Mouse (Mus musculus): ENCODE results near the gene Ccnb3. TPM values are rescaled to one million over a fixed set of nuclear protein-coding genes. Genes with fewer than 3 reads are reported as not detected.
"Not testable (repeated sequence)": the region's sequence is repeated elsewhere in the genome, so short reads cannot be mapped to it uniquely, and the experiment has no call there.

Ccnb3 gene
- total and polyA plus RNA-seq, 3 experiments: not detected

DNA sequence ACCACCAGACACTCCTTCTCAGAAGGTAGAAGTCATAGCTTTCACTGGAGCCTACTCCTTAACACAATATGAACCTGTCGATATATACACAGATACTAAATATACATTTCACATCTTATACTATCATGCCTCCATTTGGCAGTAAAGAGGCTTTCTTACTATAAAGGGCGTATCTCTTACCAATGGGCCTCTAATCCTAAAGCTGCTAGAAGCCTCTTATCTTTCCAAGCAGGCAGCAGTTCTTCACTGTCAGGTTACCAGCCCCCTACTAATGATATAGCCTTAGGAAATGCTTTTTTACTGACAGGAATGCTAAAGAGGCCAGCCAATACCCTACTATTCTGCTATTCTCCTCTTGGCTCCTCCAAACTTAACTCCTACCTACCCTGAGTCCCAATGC lies 16.2 kb upstream of the Ccnb3 start:
- Histone ChIP-seq H3K4me3 (ENCODE audit: control insufficient read depth in 1 of 2, insufficient read depth in 1 of 2, low read depth in 2 of 2, low read length in 2 of 2) (no peak overlapping the region), H3K79me2 (ENCODE audit: control insufficient read depth, insufficient read depth, low read length, poor library complexity) (no peaks in the 10 kb centered on the region), H3K9ac (ENCODE audit: control insufficient read depth, low read depth, low read length, poor library complexity, severe bottlenecking) (no peak overlapping the region), H3K9me3 (replicated peaks; ENCODE audit: insufficient read depth, low read length) (no peaks in the 10 kb centered on the region), H3K36me3 (ENCODE audit: control insufficient read depth in 1 of 2, insufficient read depth in 2 of 2, low read length in 2 of 2) (no peaks in the 10 kb centered on the region), H3K4me1 (ENCODE audit: control insufficient read depth in 1 of 2, insufficient read depth in 2 of 2, low read length in 2 of 2) (peaks cover 0 to 4% of the 10 kb centered on the region in 2 experiments; a peak in 2 of 4 replicates), H3K27ac (ENCODE audit: control insufficient read depth, low read depth, low read length) (no peak overlapping the region), H3K27me3 (ENCODE audit: control insufficient read depth in 1 of 2, insufficient read depth in 2 of 2, low read length in 2 of 2) (no peaks in the 10 kb centered on the region)
- peak; percentile 56 for DNase-seq (ENCODE audit: low read depth, low spot score)
- TF ChIP-seq TAL1 (IDR thresholded peaks at IDR 0.05; ENCODE audit: low read length) (0 out of 2 replicates have a peak, but pooled peaks have one; percentile 7), EP300 (IDR thresholded peaks at IDR 0.05; ENCODE audit: low read depth in 1 of 2, low read length in 2 of 2) (peak; percentile 54 to 65; a peak in 3 of 4 replicates), TCF12 (IDR thresholded peaks at IDR 0.05; ENCODE audit: low read depth, low read length) (peak; percentile 34; the same call in 1 of the 2 replicates), GATA1 (IDR thresholded peaks at IDR 0.05; ENCODE audit: low read depth, low read length) (peak; percentile 65), RAD21 (IDR thresholded peaks at IDR 0.05; ENCODE audit: low read depth, low read length) (no peak)

DNA sequence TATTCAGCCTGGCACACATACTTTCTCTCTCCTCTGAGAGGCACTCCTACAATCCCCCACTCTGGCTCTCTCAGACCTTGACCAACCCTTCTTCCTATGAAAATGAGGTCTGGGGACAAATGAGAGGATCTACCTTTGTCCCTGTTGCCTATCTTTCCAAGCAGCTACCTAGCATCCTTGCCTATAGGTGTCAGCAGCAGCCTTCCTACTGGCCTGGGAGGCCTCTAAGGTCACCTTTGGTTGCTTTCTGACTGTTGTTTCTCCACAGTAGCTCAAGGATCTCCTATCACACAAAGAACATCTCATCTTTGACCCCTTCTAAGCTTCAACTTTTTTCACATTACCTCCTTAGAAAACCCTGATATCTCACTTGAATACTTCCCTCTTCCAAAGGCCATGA lies 15.6 kb upstream of the Ccnb3 start:
- TF ChIP-seq HCFC1 (IDR thresholded peaks at IDR 0.05; ENCODE audit: low read depth, low read length) (no peak), NRF1 (IDR thresholded peaks at IDR 0.05; ENCODE audit: insufficient read depth, low read depth, low read length, poor library complexity, severe bottlenecking) (no peak)
- Histone ChIP-seq H3K9me3 (replicated peaks; ENCODE audit: insufficient read depth, low read length) (no peaks in the 10 kb centered on the region), H3K36me3 (ENCODE audit: control insufficient read depth in 1 of 2, insufficient read depth in 2 of 2, low read length in 2 of 2) (no peaks in the 10 kb centered on the region), H3K27ac (ENCODE audit: control insufficient read depth, low read depth, low read length) (no peak overlapping the region), H3K27me3 (ENCODE audit: control insufficient read depth in 1 of 2, insufficient read depth in 2 of 2, low read length in 2 of 2) (no peaks in the 10 kb centered on the region), H3K4me1 (ENCODE audit: control insufficient read depth in 1 of 2, insufficient read depth in 2 of 2, low read length in 2 of 2) (peaks cover 0 to 4% of the 10 kb centered on the region in 2 experiments; a peak in 2 of 4 replicates), H3K79me2 (ENCODE audit: control insufficient read depth, insufficient read depth, low read length, poor library complexity) (no peaks in the 10 kb centered on the region), H3K4me3 (ENCODE audit: control insufficient read depth in 1 of 2, insufficient read depth in 1 of 2, low read depth in 2 of 2, low read length in 2 of 2) (no peak overlapping the region), H3K9ac (ENCODE audit: control insufficient read depth, low read depth, low read length, poor library complexity, severe bottlenecking) (no peak overlapping the region)
- DNase-seq (ENCODE audit: low read depth, low spot score): no peak

DNA sequence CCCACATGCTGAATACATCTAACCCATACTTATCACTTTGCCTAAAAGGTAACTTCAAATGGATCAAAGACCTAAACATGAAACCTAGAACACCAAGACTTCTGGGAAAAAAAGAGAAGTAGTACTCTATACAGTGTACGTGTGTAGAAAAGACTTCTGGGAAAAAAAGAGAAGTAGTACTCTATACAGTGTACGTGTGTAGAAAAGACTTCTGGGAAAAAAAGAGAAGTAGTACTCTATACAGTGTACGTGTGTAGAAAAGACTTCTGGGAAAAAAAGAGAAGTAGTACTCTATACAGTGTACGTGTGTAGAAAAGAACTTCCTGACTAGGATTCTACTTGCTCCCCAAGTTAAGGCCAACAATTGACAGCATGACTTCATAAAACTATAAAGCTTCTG lies 57.5 kb downstream of the Ccnb3 start:
- H3K27ac ChIP-seq (ENCODE audit: control insufficient read depth, low read depth, low read length): not testable (repeated sequence)

GRCm38 (mm10) chrX:6971956-6972355 lies 69.5 kb downstream of the Ccnb3 start:
- H3K27ac ChIP-seq (ENCODE audit: control insufficient read depth, low read depth, low read length): no peak overlapping the region
- H3K9ac ChIP-seq (ENCODE audit: control insufficient read depth, low read depth, low read length, poor library complexity, severe bottlenecking): no peak overlapping the region
- H3K27me3 ChIP-seq (ENCODE audit: control insufficient read depth in 1 of 2, insufficient read depth in 2 of 2, low read length in 2 of 2): no peaks in the 10 kb centered on the region
- DNase-seq (ENCODE audit: low read depth, low spot score): no peak
- H3K4me1 ChIP-seq (ENCODE audit: control insufficient read depth in 1 of 2, insufficient read depth in 2 of 2, low read length in 2 of 2): no peaks in the 10 kb centered on the region
- H3K36me3 ChIP-seq (ENCODE audit: control insufficient read depth in 1 of 2, insufficient read depth in 2 of 2, low read length in 2 of 2): no peaks in the 10 kb centered on the region
- H3K9me3 ChIP-seq (replicated peaks; ENCODE audit: insufficient read depth, low read length): no peaks in the 10 kb centered on the region
- no peak overlapping the region for H3K4me3 ChIP-seq (ENCODE audit: control insufficient read depth in 1 of 2, insufficient read depth in 1 of 2, low read depth in 2 of 2, low read length in 2 of 2)
- no peaks in the 10 kb centered on the region for H3K79me2 ChIP-seq (ENCODE audit: control insufficient read depth, insufficient read depth, low read length, poor library complexity)
- no peak for TF ChIP-seq MYB (IDR thresholded peaks at IDR 0.05; ENCODE audit: low read depth, low read length)
- no peak for TF ChIP-seq POLR2A (IDR thresholded peaks at IDR 0.05; ENCODE audit: control insufficient read depth in 1 of 2, insufficient read depth in 1 of 2, low read depth in 1 of 2, low read length in 2 of 2, poor library complexity in 1 of 2)
- no peak for TF ChIP-seq USF2 (IDR thresholded peaks at IDR 0.05; ENCODE audit: borderline replicate concordance in 1 of 2, insufficient read depth in 1 of 2, low read depth in 1 of 2, low read length in 2 of 2)
- TF ChIP-seq POLR2AphosphoS5 (IDR thresholded peaks at IDR 0.05; ENCODE audit: borderline replicate concordance, low read depth, low read length): no peak
- no peak for TF ChIP-seq NELFE (IDR thresholded peaks at IDR 0.05; ENCODE audit: low read depth, low read length)
- TF ChIP-seq ZNF384 (IDR thresholded peaks at IDR 0.05; ENCODE audit: low read depth, low read length): no peak
- TF ChIP-seq USF1 (IDR thresholded peaks at IDR 0.05; ENCODE audit: low read depth, low read length): no peak
- no peak for TF ChIP-seq TBP (IDR thresholded peaks at IDR 0.05; ENCODE audit: low read depth, low read length)
- TF ChIP-seq CHD2 (IDR thresholded peaks at IDR 0.05; ENCODE audit: low read length): no peak
- no peak for TF ChIP-seq E2F4 (IDR thresholded peaks at IDR 0.05; ENCODE audit: borderline replicate concordance, low read depth, low read length)
- no peak for TF ChIP-seq MXI1 (IDR thresholded peaks at IDR 0.05; ENCODE audit: low read depth, low read length)
- TF ChIP-seq NRF1 (IDR thresholded peaks at IDR 0.05; ENCODE audit: insufficient read depth, low read depth, low read length, poor library complexity, severe bottlenecking): no peak
- TF ChIP-seq UBTF (IDR thresholded peaks at IDR 0.05; ENCODE audit: borderline replicate concordance, insufficient read depth, low read depth, low read length): no peak
- no peak for TF ChIP-seq MAFK (IDR thresholded peaks at IDR 0.05; ENCODE audit: borderline replicate concordance, low read depth, low read length)
- no peak for TF ChIP-seq RAD21 (IDR thresholded peaks at IDR 0.05; ENCODE audit: low read depth, low read length)

More for the DNA sequence above, 57.5 kb downstream of the Ccnb3 start:
- H3K9ac ChIP-seq (ENCODE audit: control insufficient read depth, low read depth, low read length, poor library complexity, severe bottlenecking); H3K27me3 ChIP-seq (ENCODE audit: control insufficient read depth in 1 of 2, insufficient read depth in 2 of 2, low read length in 2 of 2); H3K9me3 ChIP-seq (replicated peaks; ENCODE audit: insufficient read depth, low read length); H3K4me3 ChIP-seq (ENCODE audit: control insufficient read depth in 1 of 2, insufficient read depth in 1 of 2, low read depth in 2 of 2, low read length in 2 of 2); H3K4me1 ChIP-seq (ENCODE audit: control insufficient read depth in 1 of 2, insufficient read depth in 2 of 2, low read length in 2 of 2); H3K79me2 ChIP-seq (ENCODE audit: control insufficient read depth, insufficient read depth, low read length, poor library complexity); H3K36me3 ChIP-seq (ENCODE audit: control insufficient read depth in 1 of 2, insufficient read depth in 2 of 2, low read length in 2 of 2): not testable (repeated sequence)
- peak; percentile 28 for DNase-seq (ENCODE audit: low read depth, low spot score)

Data from MEL (cell line).